Mouse (Mus musculus) stomach, postnatal 0 days (tissue): Measurements from ENCODE around the gene Nfatc4. TPM values are rescaled to one million over a fixed set of nuclear protein-coding genes. Genes with fewer than 3 reads are reported as not detected.
A peak's percentile ranks its signal among the peaks of the same experiment; 100 is the strongest.

Source experiments
- ATAC-seq: fragments of 200-750 bp; cut with Nextera tagmentation; 2 replicates; pipeline ENCODE4 v1.8.0; 2017; ENCODE audit not compliant: low FRiP score, low TSS enrichment
- DNase-seq: peaks from one replicate; pipeline ENCODE4 v3.0.0-alpha.2; 2016; ENCODE audit warnings: low spot score
- H3K27ac ChIP-seq: fragments of 300-500 bp; sonication (generic); replicated peaks from 2 replicates; pipeline ENCODE4 v1.5.1; 2014; ENCODE audit warnings: mild to moderate bottlenecking, control low read depth
- H3K27me3 ChIP-seq: fragments of 300-500 bp; sonication (generic); 2 replicates; pipeline ENCODE4 v1.6.1; 2014; ENCODE audit warnings: low read length; ENCODE audit not compliant: control insufficient read depth, insufficient read depth
- H3K36me3 ChIP-seq: fragments of 300-500 bp; sonication (generic); 2 replicates; pipeline ENCODE4 v1.6.1; 2014; ENCODE audit warnings: low read length, mixed read lengths; ENCODE audit not compliant: control insufficient read depth, insufficient read depth
- H3K4me1 ChIP-seq: fragments of 300-500 bp; sonication (generic); replicated peaks from 2 replicates; pipeline ENCODE4 v1.6.1; 2014; ENCODE audit warnings: antibody characterized with exemption; ENCODE audit not compliant: control insufficient read depth, insufficient read depth
- H3K4me2 ChIP-seq: fragments of 300-500 bp; sonication (generic); replicated peaks from 2 replicates; pipeline ENCODE4 v1.6.1; 2014; ENCODE audit warnings: low read depth, mild to moderate bottlenecking, control low read depth, moderate library complexity
- H3K4me3 ChIP-seq: fragments of 300-500 bp; sonication (generic); 2 replicates; pipeline ENCODE4 v1.5.1; 2014; ENCODE audit warnings: low read depth, low read length, control low read depth
- H3K9ac ChIP-seq: fragments of 300-500 bp; sonication (generic); 2 replicates; pipeline ENCODE4 v1.6.1; 2014; ENCODE audit warnings: mild to moderate bottlenecking, low read length, control low read depth, mixed read lengths
- H3K9me3 ChIP-seq: fragments of 300-500 bp; sonication (generic); 2 replicates; pipeline ENCODE4 v1.6.1; 2016; ENCODE audit warnings: low read length; ENCODE audit not compliant: control insufficient read depth
- CTCF ChIP-seq: IDR thresholded peaks from 2 replicates; pipeline ENCODE4 v1.5.1; 2016; ENCODE audit warnings: antibody characterized with exemption, low read depth, mild to moderate bottlenecking, moderate library complexity
- EP300 ChIP-seq: optimal IDR thresholded peaks from 2 replicates; pipeline ENCODE3; 2016; ENCODE audit warnings: antibody characterized with exemption
- WGBS: fragments of 180-500 bp; shearing (Covaris S2); extraction: QIAGEN DNeasy Blood & Tissue Kit; methylation state at CpG from one replicate; pipeline ENCODE4 v1.1.7; 2014; 5-methylcytosine and 5-hydroxymethylcytosine counted together
- polyA plus RNA-seq: library from polyadenylated mRNA; unstranded; fragments of >200 nt; fragmentation: Nextera tagmentation; extraction: Ambion mirVana; gene quantifications from 2 replicates; pipeline ENCODE4 v1.2.1, GENCODE M21; 2015

Gene Nfatc4
- polyA plus RNA-seq, 1 experiment from 2014 or later = 11.2 TPM

DNA sequence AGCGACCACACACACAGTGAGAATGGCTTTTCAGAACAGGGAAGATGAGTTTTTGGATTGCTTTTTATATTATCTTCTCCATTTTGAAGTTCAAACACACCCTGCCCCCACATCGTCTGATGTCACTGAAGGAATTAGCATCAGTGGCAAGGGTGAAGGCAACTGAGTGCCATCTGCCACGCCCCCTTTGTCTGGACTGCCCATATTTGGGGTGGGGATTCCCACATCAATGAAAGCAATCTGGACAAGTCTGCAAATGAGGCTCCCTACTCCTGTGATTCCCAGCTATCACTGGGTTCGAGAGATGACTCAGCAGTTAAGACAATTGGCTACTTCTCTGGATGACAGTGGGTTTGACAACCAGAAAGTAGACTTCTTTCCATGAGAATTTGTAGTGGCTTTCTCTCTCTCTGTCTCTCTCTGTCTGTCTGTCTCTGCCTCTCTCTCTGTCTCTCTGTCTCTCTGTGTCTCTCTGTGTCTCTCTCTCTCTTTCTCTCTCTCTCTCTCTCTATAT, 18.0 kb downstream of the Nfatc4 start:
- no peaks in the 10 kb centered on the region for H3K9me3 ChIP-seq
- no peaks in the 10 kb centered on the region for H3K27me3 ChIP-seq
- DNase-seq (no peak), ATAC-seq (no peak)
- H3K36me3 ChIP-seq = no peaks in the 10 kb centered on the region
- H3K27ac ChIP-seq = no peak overlapping the region
- H3K4me2 ChIP-seq = no peak overlapping the region
- H3K9ac ChIP-seq = no peak overlapping the region
- no peak overlapping the region for H3K4me3 ChIP-seq
- TF ChIP-seq CTCF = no peak
- 56% methylated on average over 4 of the region's 4 CpGs for WGBS
- no peaks in the 10 kb centered on the region for H3K4me1 ChIP-seq

DNA sequence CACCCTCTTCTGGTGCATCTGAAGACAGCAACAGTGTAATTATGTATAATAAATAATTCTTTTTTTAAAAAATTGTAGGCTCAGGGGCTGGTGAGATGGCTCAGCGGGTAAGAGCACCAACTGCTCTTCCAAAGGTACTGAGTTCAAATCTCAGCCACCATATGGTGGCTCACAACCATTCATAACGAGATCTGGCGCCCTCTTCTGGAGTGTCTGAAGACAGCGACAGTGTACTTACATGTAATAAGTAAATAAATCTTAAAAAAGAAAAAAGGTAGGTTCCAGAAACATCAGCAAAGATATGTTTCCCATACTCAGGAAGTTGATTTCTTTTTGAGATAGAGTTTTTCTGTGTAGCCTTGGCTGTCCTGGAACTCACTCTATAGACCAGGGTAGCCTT, 19.9 kb downstream of the Nfatc4 start:
- ATAC-seq (no peak), DNase-seq (no peak)
- no peak overlapping the region for H3K4me2 ChIP-seq
- no peaks in the 10 kb centered on the region for H3K4me1 ChIP-seq
- H3K36me3 ChIP-seq = no peaks in the 10 kb centered on the region
- TF ChIP-seq EP300 (no peak), CTCF (peak; percentile 57)
- H3K9me3 ChIP-seq = no peaks in the 10 kb centered on the region
- H3K27ac ChIP-seq = no peak overlapping the region
- H3K27me3 ChIP-seq = no peaks in the 10 kb centered on the region
- no peak overlapping the region for H3K4me3 ChIP-seq
- no peak overlapping the region for H3K9ac ChIP-seq
- 76% methylated on average over 4 of the region's 4 CpGs for WGBS

DNA sequence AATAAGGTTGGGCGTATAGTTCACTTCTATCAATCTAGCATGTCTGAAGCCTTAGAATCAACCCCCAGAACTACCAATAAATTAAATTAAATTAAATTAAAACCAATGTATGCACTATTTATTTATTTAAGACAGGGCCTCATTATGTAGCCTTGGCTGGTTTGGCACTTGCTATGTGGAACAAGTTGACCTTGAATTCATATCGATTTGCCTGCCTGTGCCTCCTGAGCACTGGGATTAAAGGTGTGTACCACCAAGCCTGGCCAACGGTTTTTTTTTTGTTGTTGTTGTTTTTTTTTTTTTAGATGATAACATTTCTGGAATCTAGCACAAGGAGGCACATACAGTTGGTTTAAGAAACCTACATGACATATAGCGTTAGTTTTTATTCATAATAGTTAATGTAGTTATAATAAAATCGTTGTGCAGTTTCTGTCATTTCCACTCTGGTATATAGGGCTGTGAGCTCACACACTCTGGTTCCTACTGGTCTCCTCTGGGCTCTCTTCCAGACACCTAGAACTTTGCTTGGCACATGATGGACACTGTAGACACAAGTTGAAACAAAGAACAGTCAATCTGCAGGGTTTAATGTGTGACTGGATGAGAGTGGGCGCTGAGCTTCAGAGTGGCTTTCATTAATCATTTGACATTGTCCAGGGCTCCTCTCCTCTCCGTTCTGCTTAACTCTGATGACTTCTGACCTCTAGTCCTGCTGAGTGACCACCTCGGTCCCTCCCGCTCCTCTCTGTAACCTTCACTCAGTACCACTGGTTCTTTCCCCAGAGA, 22.8 kb downstream of the Nfatc4 start:
- no peak overlapping the region for H3K9ac ChIP-seq
- no peaks in the 10 kb centered on the region for H3K27me3 ChIP-seq
- H3K9me3 ChIP-seq = no peaks in the 10 kb centered on the region
- no peak overlapping the region for H3K4me3 ChIP-seq
- no peaks in the 10 kb centered on the region for H3K4me1 ChIP-seq
- no peaks in the 10 kb centered on the region for H3K36me3 ChIP-seq
- no peak overlapping the region for H3K27ac ChIP-seq
- ATAC-seq (no peak), DNase-seq (no peak)
- H3K4me2 ChIP-seq = no peak overlapping the region
- TF ChIP-seq EP300 = no peak
- no peak for TF ChIP-seq CTCF
- WGBS = 63% methylated on average over 9 of the region's 9 CpGs

DNA sequence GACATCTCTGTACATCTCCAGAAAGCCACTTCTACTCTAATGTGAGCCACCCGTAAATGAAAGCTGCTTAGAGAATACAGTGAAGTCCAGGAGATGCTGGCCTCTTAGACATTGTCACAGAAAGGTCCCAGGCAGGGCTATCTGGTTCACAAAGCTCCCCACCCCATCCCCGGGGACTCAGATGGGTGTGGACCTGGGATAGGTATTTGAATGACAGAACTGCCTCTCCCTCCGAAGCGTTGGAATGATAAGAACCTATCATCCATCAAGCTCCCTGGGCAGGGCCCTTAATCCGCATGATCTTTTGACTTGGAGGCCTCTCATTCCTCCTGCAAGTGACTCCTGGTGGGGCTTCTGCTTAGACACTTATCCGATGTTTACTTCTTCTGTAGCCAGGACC, 27.9 kb downstream of the Nfatc4 start:
- Histone ChIP-seq H3K27me3 (no peaks in the 10 kb centered on the region), H3K9me3 (no peaks in the 10 kb centered on the region), H3K4me1 (no peaks in the 10 kb centered on the region), H3K4me2 (no peak overlapping the region), H3K27ac (no peak overlapping the region), H3K36me3 (no peaks in the 10 kb centered on the region), H3K9ac (no peak overlapping the region), H3K4me3 (no peak overlapping the region)
- ATAC-seq (no peak), DNase-seq (no peak)
- TF ChIP-seq EP300 (no peak), CTCF (no peak)
- 39% methylated on average over 6 of the region's 6 CpGs for WGBS

DNA sequence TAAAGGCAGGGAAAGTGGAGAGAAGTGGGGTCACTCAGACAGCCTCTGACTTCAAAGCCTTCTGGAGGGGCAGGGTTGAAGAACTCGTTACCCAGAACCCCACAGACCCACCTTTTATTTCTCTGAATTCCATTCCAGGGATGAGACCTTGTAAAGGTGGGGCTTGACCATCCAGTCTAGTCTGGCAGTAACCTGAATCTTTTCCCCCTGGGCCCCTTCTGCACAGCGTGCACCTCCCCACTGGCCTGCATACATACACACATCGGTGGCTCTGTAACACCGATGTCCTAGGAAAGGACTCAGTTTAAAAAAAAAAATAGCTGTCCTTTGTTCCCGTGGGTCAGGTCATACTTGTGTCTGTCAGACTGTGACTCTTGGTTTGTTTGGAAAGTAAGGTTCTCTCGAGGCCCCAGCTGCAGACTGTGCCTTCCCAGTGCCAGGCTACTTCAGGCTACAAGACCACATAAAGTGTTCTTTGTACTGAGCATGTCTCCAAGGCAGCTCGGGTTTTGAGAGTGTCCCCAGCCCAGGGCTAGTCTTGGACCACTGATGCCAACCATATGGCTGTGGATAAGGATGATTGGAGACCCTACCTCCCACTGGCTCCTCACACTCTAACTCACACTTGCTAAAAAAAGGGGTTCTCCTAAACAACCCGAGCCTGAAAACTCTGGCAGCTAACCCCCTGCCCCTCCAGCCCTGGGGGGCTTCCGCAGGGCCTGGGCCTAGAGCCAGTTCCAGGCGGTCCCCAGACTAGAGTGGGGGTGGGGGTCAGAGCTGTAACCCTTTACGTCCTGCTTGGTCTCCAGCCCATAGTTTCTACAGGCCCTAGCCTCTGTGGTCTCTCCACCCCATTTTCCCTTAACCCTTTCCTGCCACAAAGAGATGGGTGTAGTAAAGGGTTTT, 30.0 kb downstream of the Nfatc4 start:
- H3K9me3 ChIP-seq = no peaks in the 10 kb centered on the region
- TF ChIP-seq CTCF (no peak), EP300 (no peak)
- ATAC-seq (peak; percentile 53), DNase-seq (no peak)
- no peaks in the 10 kb centered on the region for H3K27me3 ChIP-seq
- H3K4me2 ChIP-seq = peak overlapping the region; percentile 84
- peak overlapping the region; percentile 47; the same call in 1 of the 2 replicates for H3K9ac ChIP-seq
- H3K4me3 ChIP-seq = peak overlapping the region; percentile 58
- peak overlapping the region; percentile 92 for H3K27ac ChIP-seq
- no peaks in the 10 kb centered on the region for H3K36me3 ChIP-seq
- WGBS = 5% methylated on average over 11 of the region's 11 CpGs
- 0 out of 2 replicates have a peak, but pooled peaks cover 4% of the 10 kb centered on the region for H3K4me1 ChIP-seq
